Comparison of ENCODE assay signal across 12 mouse cellular contexts in the genomic region with DNA sequence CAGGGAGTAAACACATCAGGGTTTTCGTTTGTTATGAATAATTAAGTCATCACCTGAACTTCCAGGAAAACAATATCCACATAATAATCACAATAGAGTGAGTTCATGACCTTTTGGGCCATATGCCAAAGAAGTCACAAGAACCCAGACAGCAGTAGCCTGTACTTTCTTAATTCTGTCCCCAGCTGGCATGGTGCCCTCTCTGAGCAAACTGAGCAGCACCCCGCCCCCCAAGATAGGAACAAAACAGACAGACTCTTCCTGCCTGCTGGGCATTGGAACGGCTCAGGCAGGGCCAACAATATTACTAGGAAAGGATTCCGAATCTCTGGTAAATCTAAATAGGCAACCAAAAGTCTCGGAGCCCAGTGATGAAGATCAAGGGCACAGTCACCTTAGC. TPM values are rescaled to one million over a fixed set of nuclear protein-coding genes. Genes with fewer than 3 reads are reported as not detected.
DNase-seq lines count a peak whose midpoint lies in the region; TF ChIP-seq lines count a peak whose summit lies in the region.
"Had no signal": no experiment of that assay in that cellular context is flagged by ENCODE, and none has a peak within 500 bp of the region (broad histone marks: within the 10 kb centered on the region; RNA-seq: fewer than 3 reads in every experiment).

No protein-coding gene starts in this region.

- H3K36me3 ChIP-seq in heart, adult 2 months (ENCODE audit: control insufficient read depth, insufficient read depth, low read length): peaks cover 2% of the 10 kb centered on the region
- peaks cover 46% of the 10 kb centered on the region for H3K36me3 ChIP-seq in embryonic facial prominence, embryonic 10.5 days (replicated peaks)
- H3K36me3 ChIP-seq: forebrain, embryonic 12.5 days; hindbrain, embryonic 12.5 days; neural tube, embryonic 13.5 days had no signal

- peak; percentile 35 to 39 for DNase-seq in heart, adult 2 months
- no peak for DNase-seq in heart, postnatal 25 days (ENCODE audit: low spot score)
- peak; percentile 25 for DNase-seq in ovary, adult 18-20 months (ENCODE audit: low spot score)
- no peak for DNase-seq in ovary, postnatal 10 days (ENCODE audit: low spot score)
- peak; percentile 34 to 40 for DNase-seq in heart, adult 9 months (ENCODE audit: low spot score in 2 of 2)
- peak; percentile 55 for DNase-seq in lung, postnatal 14 days
- no peak for DNase-seq in embryonic facial prominence, embryonic 10.5 days (ENCODE audit: low spot score)
- no peak for DNase-seq in layer of hippocampus, adult 9-11 months
- DNase-seq: layer of hippocampus, postnatal 36 days had no signal

- H3K9me3 ChIP-seq in embryonic facial prominence, embryonic 10.5 days: no peaks in the 10 kb centered on the region
- H3K9me3 ChIP-seq: forebrain, embryonic 12.5 days; hindbrain, embryonic 12.5 days; neural tube, embryonic 13.5 days had no signal

- TF ChIP-seq EP300 in heart, adult 2 months (IDR thresholded peaks at IDR 0.05; ENCODE audit: insufficient read depth, low read depth, low read length): no peak

- no peak for TF ChIP-seq POLR2A in heart, adult 2 months (IDR thresholded peaks at IDR 0.05; ENCODE audit: insufficient read depth, low read depth, low read length)

- H3K4me1 ChIP-seq in heart, adult 2 months (ENCODE audit: control insufficient read depth, insufficient read depth, low read length): peaks cover 11% of the 10 kb centered on the region
- H3K4me1 ChIP-seq in embryonic facial prominence, embryonic 10.5 days: peaks cover 51% of the 10 kb centered on the region
- H3K4me1 ChIP-seq: neural tube, embryonic 13.5 days had no signal

- intact Hi-C loops in heart, adult 2 months (cut with DNase I): loop anchor here (2.0 to 5.0 kb wide), 2 partner anchors 39 to 109 kb away; a partner anchor contains a TSS
- intact Hi-C loops in heart, postnatal 25 days (cut with DNase I): no loop called here

- no peaks in the 10 kb centered on the region for H3K79me2 ChIP-seq in heart, adult 2 months (replicated peaks; ENCODE audit: control insufficient read depth, insufficient read depth, low read length)

- no peak for TF ChIP-seq CTCF in heart, adult 2 months (IDR thresholded peaks at IDR 0.05)

- H3K27me3 ChIP-seq in heart, adult 2 months (ENCODE audit: control insufficient read depth, insufficient read depth, low read length): no peaks in the 10 kb centered on the region
- no peaks in the 10 kb centered on the region for H3K27me3 ChIP-seq in embryonic facial prominence, embryonic 10.5 days (replicated peaks; ENCODE audit: low read depth, poor library complexity, severe bottlenecking)
- H3K27me3 ChIP-seq: forebrain, embryonic 12.5 days had no signal

- H3K4me3 ChIP-seq in heart, adult 2 months: no peak overlapping the region
- H3K4me3 ChIP-seq in embryonic facial prominence, embryonic 10.5 days: no peak overlapping the region
- H3K4me3 ChIP-seq: forebrain, embryonic 12.5 days; hindbrain, embryonic 12.5 days; neural tube, embryonic 13.5 days had no signal

- H3K9ac ChIP-seq in heart, adult 2 months (ENCODE audit: low read depth, low read length): no peak overlapping the region
- H3K9ac ChIP-seq: forebrain, embryonic 12.5 days; hindbrain, embryonic 12.5 days; neural tube, embryonic 13.5 days had no signal

- 29% methylated on average over 5 of the region's 5 CpGs for WGBS in heart, adult 2 months
- 84% methylated on average over 5 of the region's 5 CpGs for WGBS in embryonic facial prominence, embryonic 10.5 days

- no peak overlapping the region for H3K27ac ChIP-seq in heart, adult 2 months
- H3K27ac ChIP-seq in embryonic facial prominence, embryonic 10.5 days (replicated peaks): no peak overlapping the region
- H3K27ac ChIP-seq: forebrain, embryonic 12.5 days; hindbrain, embryonic 12.5 days; neural tube, embryonic 13.5 days had no signal

RNA-seq across cellular contexts. Expression of a gene that starts 51.9 kb away (rescaled TPM):
- not detected for total RNA-seq in heart, adult 2 months (2021)
- 0.08 TPM in 1 of 2 replicates, not detected in the other for polyA plus RNA-seq in heart, adult 2 months (2012; rRNA removed)
- total RNA-seq in heart, postnatal 25 days (2021): not detected
- 0.64 and 0.72 TPM in 2 replicates for polyA plus RNA-seq in embryonic facial prominence, embryonic 10.5 days (2016; fragmentation: Nextera tagmentation; extraction: Ambion mirVana)
- total RNA-seq: layer of hippocampus, postnatal 36 days had no signal
- polyA plus RNA-seq: forebrain, embryonic 12.5 days had no signal

Comparison
In these comparisons a context has a peak if more than half of its experiments do, and no peak if none do; other contexts are left out.
1. DNase-seq: peak in heart, adult 2 months (2 of 2), ovary, adult 18-20 months (single experiment), heart, adult 9 months (2 of 2) and lung, postnatal 14 days (single experiment); none in heart, postnatal 25 days (single experiment), ovary, postnatal 10 days (single experiment), embryonic facial prominence, embryonic 10.5 days (single experiment) and layer of hippocampus, adult 9-11 months (single experiment).